Mouse (Mus musculus) brain, embryonic 18.5 days (tissue): ENCODE data around the gene Slc6a4.

Experiments
- DNase-seq: peaks from one replicate; pipeline ENCODE4 v3.0.0-alpha.2; 2012; ENCODE audit warnings: low read depth, low spot score

Slc6a4 gene

GRCm38 (mm10) chr11:76997916-76998704 is at the start of gene Slc6a4:
TSS of gene Slc6a4 (plus strand) at chr11:76998603.
- DNase-seq, result no peak

GRCm38 (mm10) chr11:76953536-76953935 is 44.9 kb upstream of the Slc6a4 start:
- DNase-seq, result no peak

DNA sequence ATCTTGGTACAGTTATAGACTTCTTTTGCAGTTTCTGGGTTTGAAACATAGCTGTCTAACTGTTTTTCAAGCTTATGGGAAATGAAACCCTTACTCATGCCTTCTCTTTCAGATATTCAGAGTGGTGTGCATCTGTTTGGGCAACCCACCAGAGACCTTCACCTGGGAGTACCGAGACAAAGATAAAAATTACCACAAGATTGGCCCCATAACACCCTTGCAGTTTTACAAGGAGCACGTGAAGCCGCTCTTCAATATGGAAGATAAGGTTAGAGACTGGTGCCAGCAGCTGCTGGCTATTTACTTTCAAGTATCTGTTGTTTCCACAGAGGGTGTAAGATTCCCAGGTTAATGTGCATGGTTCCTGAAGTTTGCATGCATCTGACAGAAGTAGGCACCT is 32.7 kb upstream of the Slc6a4 start:
- DNase-seq, result no peak

- DNase-seq, result no peak
Measured at GRCm38 (mm10) chr11:76970328-76970727, 28.1 kb upstream of the Slc6a4 start.

- DNase-seq, result no peak
Measured at GRCm38 (mm10) chr11:76974680-76975319, 23.6 kb upstream of the Slc6a4 start.

DNA sequence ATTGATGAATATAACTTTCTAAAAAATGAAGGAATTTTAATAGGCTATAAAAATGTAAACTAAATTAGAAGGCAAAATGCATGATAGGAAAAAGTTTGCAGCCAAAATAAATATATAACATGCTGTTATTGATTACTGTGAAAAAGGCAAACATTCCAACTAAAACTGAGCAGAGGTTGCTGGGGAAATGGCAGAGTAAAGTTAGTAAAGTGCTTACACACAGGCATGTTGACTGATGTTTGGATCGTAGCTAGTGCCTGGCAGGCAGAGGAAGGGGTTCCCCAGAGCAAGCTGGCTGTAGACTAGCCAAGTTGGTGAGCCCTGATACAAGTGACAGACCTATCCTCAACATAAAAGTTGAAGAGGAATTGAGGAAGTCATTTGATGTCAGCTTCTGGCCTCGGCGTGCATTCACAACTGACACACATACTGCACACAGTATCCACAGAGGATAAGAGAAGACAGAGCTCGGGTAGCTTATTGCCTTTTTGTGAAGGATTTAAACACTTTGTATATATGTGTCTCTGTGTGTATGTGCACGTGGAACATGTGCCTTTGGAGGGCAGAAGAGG is 16.7 kb upstream of the Slc6a4 start:
- DNase-seq, result no peak

DNA sequence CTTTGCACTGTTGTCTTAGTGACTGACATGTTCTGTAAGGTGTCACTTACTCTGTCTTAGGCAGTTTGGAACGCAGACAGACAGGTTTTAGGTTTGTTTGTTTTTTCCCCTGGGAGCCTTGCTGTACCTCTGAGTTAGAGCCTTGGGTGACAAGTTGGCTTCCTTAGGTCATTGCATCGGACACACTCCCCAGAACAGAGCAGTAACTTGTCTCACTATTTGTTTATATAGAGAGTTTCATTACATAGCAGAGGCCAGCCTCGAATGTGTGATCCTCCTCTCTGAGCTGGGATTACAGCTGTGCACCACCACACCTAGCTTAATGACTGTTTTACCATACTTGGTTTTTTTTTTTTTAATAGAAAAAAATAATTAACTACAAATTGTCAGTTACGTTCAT is 16.0 kb upstream of the Slc6a4 start:
- no peak for DNase-seq

DNA sequence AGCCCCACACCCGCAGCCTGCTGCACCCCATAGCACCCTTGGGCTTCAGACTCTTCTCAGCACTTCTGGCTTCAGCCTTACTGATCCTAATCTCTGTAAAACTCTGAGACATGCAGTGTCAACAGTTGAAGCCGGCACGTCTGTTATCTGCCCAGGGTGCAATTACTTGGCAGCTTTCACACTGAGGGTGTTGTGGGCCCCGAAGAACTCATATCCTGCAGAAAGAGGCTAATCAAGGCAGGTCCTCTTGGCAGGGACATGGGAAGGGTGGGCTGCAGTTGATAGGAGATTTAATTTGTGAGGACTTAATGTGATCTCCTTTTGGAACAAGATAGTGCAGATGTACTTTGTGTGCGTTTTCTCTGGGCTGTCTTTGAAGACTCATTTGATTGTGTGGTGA is 14.8 kb upstream of the Slc6a4 start:
- no peak for DNase-seq

DNA sequence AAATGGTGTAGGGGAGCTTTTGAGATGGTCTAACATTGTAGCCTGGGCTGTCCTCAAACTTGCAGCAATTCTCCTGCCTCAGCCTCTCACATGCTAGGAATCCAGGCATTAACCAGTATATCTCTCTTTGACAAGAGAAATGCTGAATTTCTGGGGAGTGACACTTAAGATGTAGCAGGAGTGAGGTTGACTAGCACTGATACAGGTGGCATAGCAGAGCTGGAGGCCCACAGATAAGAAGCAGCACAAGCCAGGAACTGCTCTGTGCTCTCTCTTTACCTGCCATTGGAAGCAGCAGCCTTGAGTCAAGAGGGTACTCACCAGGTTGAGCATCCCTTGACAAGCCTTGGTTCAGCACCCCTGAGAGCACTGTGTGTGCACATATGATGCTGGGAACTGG is 14.2 kb upstream of the Slc6a4 start:
- DNase-seq, result no peak

DNA sequence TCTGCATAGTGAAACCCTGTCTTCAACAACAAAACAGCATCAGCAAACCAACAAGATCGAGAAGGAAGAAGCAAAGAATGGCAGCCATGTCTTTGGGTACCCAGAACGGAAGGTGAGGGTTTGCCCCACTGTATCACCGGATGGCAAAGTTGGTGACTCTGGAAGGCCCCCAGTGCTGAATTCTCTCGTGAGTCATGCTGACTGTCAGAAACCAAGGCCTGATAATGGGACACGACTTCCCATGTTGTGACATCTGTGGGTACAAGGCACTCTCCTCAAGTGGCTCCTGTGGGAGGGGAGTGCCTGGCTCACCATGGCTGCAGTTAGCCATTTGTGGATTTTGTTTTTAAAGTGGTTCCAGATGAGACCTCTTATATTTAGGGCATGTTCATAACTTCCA is 7.6 kb upstream of the Slc6a4 start:
- no peak for DNase-seq

GRCm38 (mm10) chr11:76992886-76993285 is 5.5 kb upstream of the Slc6a4 start:
- no peak for DNase-seq

DNA sequence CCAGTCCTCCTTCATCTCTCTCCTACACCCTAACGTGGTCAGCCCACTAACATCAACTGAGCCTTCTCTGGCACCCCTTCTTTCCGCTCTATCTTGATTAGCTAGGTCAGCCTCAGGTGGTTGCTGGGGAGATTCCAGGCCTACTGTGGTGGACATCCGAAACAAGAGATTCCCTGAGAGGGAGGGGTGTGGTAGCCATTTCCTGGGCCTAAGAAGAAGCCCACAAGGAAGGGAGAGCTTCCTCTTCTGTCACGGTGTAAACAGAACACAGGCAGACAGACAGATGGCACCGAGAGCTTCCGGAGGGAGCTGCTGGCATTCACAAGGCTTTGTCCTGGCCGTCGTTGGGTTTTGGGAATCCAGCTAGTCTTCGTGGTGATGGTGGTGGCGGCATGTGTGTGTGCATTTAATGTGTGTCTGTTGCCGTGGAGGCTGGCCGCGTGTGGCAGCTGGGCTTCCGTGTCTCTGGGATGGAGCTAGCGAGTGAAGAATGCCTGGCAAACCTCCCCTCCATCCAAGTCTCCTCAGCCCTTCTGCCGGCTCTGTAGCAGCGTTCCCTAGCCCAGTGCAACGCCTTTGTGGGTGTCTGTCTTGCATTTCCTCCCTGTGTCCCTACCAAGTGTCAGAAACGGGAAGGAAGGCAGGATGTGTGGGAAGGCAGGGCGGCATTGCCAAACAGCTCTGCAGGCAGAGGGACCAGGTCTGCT is 2.3 kb upstream of the Slc6a4 start:
- no peak for DNase-seq

DNA sequence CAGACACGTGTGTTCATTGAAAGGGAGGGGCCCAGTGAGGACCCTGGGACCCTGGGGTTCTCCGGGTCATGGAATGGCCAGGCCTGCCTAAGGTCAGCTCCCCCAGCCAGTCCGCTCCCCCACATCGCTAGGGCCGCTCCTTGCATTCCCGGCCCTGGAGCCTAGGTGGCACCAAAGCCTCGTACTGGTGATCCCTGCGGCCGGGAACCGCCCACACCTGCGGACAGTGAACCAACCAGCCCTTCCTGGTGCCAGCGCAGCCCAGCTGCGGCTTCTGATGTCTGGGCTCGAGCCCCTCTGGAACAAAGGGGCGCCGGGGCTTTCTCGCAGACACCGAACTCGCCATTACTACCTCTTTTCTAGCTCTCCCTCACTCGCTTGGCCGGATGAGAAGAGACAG is 1.1 kb upstream of the Slc6a4 start:
- no peak for DNase-seq

DNA sequence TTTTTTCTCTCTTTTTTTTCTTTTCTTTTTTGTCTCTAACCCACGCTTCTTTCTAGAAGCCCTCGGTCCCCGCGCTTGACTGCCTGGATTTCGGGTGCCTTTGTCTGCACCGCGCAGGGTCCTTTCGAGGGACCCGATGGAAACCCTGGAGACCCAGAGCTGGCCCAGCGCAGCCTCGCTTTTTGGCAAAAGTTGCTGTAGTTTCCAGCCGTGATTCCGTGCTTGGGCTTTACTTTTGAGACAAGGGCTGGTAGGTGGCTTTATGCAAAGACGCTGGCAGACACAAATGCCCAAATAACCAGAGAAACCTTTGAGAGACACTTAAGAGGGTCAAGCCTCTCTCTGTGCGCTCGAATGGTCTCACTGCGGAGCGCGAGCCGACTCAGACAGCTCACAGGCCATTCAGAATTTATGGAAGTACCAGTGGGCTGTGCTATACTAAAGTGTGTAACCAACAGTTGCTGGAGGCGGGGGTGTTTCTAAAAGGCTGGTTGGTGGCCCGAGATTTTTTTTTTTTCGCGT is 363 bp downstream of the Slc6a4 start:
- no peak for DNase-seq

GRCm38 (mm10) chr11:77000741-77001140 is 2.3 kb downstream of the Slc6a4 start:
- DNase-seq, result no peak

GRCm38 (mm10) chr11:77002361-77002760 is 4.0 kb downstream of the Slc6a4 start:
- no peak for DNase-seq

DNA sequence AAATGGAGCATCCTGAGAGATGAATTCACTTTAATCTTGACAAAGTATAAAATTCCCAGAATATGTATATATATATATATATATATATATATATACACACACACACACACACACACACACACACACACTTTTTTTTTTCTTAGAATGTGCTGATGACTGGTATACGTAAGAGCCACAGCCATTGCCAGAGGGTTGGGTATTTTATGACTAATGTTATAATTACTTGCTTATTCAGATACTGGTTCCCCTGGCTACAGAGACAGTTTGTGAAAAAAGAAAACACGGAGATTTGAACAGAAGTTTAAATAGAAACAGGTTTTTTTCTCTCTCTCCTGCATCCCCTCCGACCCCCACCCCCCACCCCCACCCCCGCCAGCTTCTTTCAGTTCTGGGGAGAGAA is 7.5 kb downstream of the Slc6a4 start:
- no peak for DNase-seq

DNA sequence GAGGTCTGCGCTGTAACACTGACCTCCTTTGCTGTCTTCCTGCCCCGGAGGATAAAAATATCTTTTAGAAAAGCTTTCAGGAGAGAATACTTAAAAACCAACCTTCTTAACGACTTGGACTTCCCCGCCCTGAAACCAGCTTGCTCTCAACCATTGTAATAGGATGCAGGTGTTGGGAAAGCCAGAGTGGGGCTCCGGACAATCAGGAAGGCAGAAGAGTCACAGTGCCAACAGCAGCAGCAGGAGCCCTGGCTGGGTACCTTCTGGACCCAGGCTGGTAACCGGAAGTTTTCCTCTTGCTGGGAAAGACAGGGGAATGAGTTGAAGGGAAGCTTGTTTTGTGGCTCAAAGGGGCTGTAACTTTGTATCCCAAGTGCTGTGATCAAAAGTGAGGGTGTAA is 8.2 kb downstream of the Slc6a4 start:
- DNase-seq, result no peak

GRCm38 (mm10) chr11:77009069-77010025 is 10.9 kb downstream of the Slc6a4 start:
- DNase-seq, result no peak

- DNase-seq, result no peak
Measured at GRCm38 (mm10) chr11:77010762-77011475, 12.5 kb downstream of the Slc6a4 start.
